Mouse (Mus musculus): ENCODE data around the gene Gm20479.

GRCm38 (mm10) chr7:27322291-27322690 lies 34.9 kb downstream of the Gm20479 start:
- no peak for TF ChIP-seq POLR2A (IDR thresholded peaks at IDR 0.05; ENCODE audit: low read depth, low read length)
- TF ChIP-seq CTCF (IDR thresholded peaks at IDR 0.05; ENCODE audit: extremely low read depth, insufficient read length, insufficient replicate concordance, low read depth, low read length), result no peak
